Mouse (Mus musculus): ENCODE data around the gene Gp5.

GRCm38 (mm10) chr16:30275558-30276340 lies 34.8 kb downstream of the Gp5 start:
- no peak for TF ChIP-seq CTCF (IDR thresholded peaks at IDR 0.05; ENCODE audit: borderline replicate concordance, extremely low read depth, insufficient read depth, insufficient read length)
- no peak for TF ChIP-seq POLR2A (IDR thresholded peaks at IDR 0.05; ENCODE audit: borderline replicate concordance, extremely low read depth, insufficient read depth, insufficient read length, poor library complexity, severe bottlenecking)

All from brain, embryonic 14.5 days (tissue).